Mouse (Mus musculus): ENCODE data around the gene Spock2. TPM values are rescaled to one million over a fixed set of nuclear protein-coding genes. Genes with fewer than 3 reads are reported as not detected.
"Not testable (repeated sequence)": the region's sequence is repeated elsewhere in the genome, so short reads cannot be mapped to it uniquely, and the experiment has no call there.

Spock2 gene
- total RNA-seq, 2 experiments from 2014 or later: 8.8 to 11.0 TPM

- no peak for DNase-seq
- intact Hi-C loops (cut with DNase I): no loop called here
Measured at GRCm38 (mm10) chr10:60140751-60141150, 34.7 kb downstream of the Spock2 start.

- no peak for DNase-seq
- intact Hi-C loops (cut with DNase I): no loop called here
Measured at GRCm38 (mm10) chr10:60141656-60142160, 35.7 kb downstream of the Spock2 start.

- intact Hi-C loops (cut with DNase I): loop anchor here (2.0 kb wide), 2 partner anchors 43 to 97 kb away; no protein-coding TSS in a partner anchor
- not testable (repeated sequence) for DNase-seq
Measured at GRCm38 (mm10) chr10:60147510-60148047, 41.6 kb downstream of the Spock2 start.

- intact Hi-C loops (cut with DNase I): loop anchor here (2.0 kb wide), 2 partner anchors 43 to 97 kb away; no protein-coding TSS in a partner anchor
- peak; percentile 84 to 89 for DNase-seq
Measured at GRCm38 (mm10) chr10:60148087-60148486, 42.1 kb downstream of the Spock2 start.

- DNase-seq: no peak
- intact Hi-C loops (cut with DNase I): no loop called here
Measured at GRCm38 (mm10) chr10:60151107-60151663, 45.2 kb downstream of the Spock2 start.

GRCm38 (mm10) chr10:60156016-60156415, 50.0 kb downstream of the Spock2 start:
- DNase-seq: no peak
- intact Hi-C loops (cut with DNase I): no loop called here

- DNase-seq: no peak
- intact Hi-C loops (cut with DNase I): no loop called here
Measured at GRCm38 (mm10) chr10:60158144-60158543, 52.1 kb downstream of the Spock2 start.

GRCm38 (mm10) chr10:60161397-60161796, 55.4 kb downstream of the Spock2 start:
- DNase-seq; intact Hi-C loops (cut with DNase I): not testable (repeated sequence)

- intact Hi-C loops (cut with DNase I); DNase-seq: not testable (repeated sequence)
Measured at GRCm38 (mm10) chr10:60162184-60162972, 56.4 kb downstream of the Spock2 start.

- intact Hi-C loops (cut with DNase I): no loop called here
- no peak for DNase-seq
Measured at GRCm38 (mm10) chr10:60162973-60163255, 56.9 kb downstream of the Spock2 start.

- no peak for DNase-seq
- intact Hi-C loops (cut with DNase I): no loop called here
Measured at GRCm38 (mm10) chr10:60164869-60165268, 58.9 kb downstream of the Spock2 start.

GRCm38 (mm10) chr10:60166068-60166467, 60.0 kb downstream of the Spock2 start:
- no peak for DNase-seq
- intact Hi-C loops (cut with DNase I): no loop called here

GRCm38 (mm10) chr10:60168306-60168705, 62.3 kb downstream of the Spock2 start:
- intact Hi-C loops (cut with DNase I): no loop called here
- DNase-seq: no peak

- intact Hi-C loops (cut with DNase I): no loop called here
Measured at GRCm38 (mm10) chr10:60168960-60169359, 62.9 kb downstream of the Spock2 start.

GRCm38 (mm10) chr10:60170326-60171089, 64.5 kb downstream of the Spock2 start:
- intact Hi-C loops (cut with DNase I): no loop called here

More at GRCm38 (mm10) chr10:60168960-60169359, 62.9 kb downstream of the Spock2 start:
- DNase-seq: no peak

GRCm38 (mm10) chr10:60171368-60171767, 65.3 kb downstream of the Spock2 start:
- intact Hi-C loops (cut with DNase I): no loop called here
- DNase-seq: no peak

More at GRCm38 (mm10) chr10:60170326-60171089, 64.5 kb downstream of the Spock2 start:
- DNase-seq: no peak

GRCm38 (mm10) chr10:60172306-60172705, 66.3 kb downstream of the Spock2 start:
- intact Hi-C loops (cut with DNase I): no loop called here
- DNase-seq: no peak

- intact Hi-C loops (cut with DNase I): no loop called here
- peak; percentile 78 to 81 for DNase-seq
Measured at GRCm38 (mm10) chr10:60173035-60173434, 67.0 kb downstream of the Spock2 start.

GRCm38 (mm10) chr10:60174506-60174905, 68.5 kb downstream of the Spock2 start:
- no peak for DNase-seq
- intact Hi-C loops (cut with DNase I): no loop called here

GRCm38 (mm10) chr10:60175306-60175705, 69.3 kb downstream of the Spock2 start:
- DNase-seq; intact Hi-C loops (cut with DNase I): not testable (repeated sequence)

Measured in heart, postnatal 10 days (tissue).